Mouse (Mus musculus) ES-CJ7 (cell line): ENCODE measurements around the gene Vcam1.

Experiments used
- DNase-seq: peaks from one replicate; pipeline ENCODE4 v3.0.0; 2011; ENCODE audit warnings: low read depth, low spot score

Vcam1 gene

DNA sequence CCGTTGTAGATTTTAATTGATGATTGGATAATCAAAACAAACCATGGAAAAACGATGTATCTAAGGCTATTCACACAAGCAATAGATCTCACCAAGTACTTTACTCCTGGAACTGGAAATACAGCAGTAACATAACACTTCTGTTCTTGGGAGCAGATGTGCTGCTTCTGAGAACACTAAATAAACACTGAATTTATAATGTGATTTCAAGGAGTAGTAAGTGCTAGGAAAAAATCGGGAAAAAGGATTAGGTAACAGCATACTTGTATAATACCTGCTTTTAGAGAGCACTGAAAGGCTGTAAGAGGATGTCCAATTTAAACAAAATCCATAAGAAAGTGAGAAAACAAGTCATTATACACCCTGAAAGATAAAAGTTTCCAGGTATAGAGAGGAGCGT lies 43.5 kb downstream of the Vcam1 start:
- DNase-seq = no peak

DNA sequence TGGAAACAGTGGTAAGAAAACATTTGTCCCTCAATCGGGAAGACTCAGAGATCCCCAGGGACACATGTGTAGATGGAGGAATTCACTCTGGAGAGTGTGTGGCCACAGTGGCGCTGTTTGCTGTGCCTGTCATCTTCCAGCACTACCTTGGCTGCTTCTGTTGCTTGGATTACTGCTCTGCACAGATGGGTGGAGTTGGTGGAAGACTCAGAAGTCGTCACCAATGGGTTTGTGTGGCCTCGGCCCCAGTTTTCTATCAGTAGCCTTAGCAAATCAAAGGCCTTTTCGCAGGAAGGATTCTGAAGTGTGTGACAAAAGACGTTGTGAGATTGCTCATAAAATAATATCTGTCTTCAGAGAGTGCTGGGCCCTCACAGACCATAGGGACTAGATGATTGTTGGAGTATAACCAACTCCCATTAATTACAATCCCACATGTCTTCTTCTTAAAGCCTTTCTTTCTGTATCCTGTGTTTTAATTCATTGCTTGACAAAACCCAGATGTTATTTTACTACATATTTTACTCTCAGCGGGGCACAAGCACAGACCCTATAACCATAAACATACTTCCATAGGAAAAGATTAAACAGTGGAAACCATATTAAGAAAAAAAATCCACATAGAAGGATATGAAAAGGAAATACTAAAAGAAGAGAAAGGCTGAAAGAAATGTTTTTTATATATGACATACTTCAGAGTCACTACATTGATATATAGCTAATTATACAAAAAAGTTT lies 48.4 kb downstream of the Vcam1 start:
- DNase-seq = no peak

DNA sequence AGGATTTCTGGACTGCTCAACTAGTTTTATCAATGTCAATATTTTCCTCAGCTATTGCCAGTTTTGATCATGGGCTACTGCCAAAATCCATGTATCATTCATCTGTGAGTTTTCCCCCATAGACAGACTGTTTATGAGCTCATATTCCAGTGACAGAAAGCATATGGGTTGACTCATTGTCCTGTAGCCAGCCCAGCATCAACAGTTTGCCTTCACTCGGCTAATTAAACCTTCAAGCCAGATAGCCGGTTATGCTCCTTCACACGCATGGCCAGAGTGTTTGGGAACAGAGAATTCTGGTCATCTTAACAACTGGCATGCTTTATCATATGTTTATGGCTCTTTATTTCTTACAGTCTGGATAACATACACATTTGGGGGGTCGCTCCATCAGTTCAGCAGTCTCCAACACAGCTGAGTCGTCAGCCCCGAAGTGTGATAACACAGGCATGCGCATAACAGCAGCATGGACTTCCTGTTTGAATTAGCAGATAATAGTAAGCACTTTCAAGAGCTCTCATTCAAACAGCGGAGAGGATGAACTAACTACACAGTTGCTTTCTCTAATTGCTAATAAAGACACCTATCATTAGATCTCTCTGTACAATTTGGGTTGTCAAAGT lies 49.2 kb downstream of the Vcam1 start:
- no peak for DNase-seq

DNA sequence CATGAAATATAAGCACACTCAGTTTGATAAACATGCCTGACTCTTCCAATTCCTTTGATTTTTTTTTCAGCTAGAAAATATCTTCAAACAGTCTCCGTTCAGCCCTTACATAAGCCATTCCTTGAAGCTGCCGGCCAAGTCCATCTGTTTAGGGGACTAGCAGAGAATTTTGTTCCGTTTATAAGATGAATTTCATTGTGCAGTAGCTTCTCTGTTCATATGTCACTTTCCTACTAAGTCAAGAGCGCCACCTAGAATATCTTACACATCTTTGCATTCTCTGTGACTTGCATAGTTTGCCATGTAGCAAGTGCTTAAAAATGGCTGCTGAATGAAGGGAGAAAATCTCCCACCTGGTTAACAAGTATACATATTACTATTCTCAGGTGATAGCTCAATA lies 51.0 kb downstream of the Vcam1 start:
- DNase-seq = no peak

GRCm38 (mm10) chr3:116076739-116077138 lies 52.7 kb downstream of the Vcam1 start:
- no peak for DNase-seq

DNA sequence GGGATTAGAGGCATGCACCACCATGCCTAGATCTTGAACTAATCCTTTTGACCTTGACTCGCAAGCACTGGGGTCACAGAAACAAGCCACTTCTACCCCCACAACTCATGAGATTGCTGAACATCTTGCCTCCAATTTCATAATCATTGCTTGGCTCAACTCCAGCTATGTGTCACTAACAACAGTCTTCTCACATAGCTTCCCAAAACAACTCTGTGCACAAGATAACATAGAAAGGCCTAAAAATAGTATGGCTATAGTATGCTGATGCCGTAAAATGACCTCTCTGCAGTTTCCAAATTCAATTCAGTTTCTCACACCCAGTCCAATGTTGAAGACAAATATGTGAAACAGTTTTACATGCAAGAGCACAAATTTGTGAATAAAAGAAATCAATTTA lies 56.9 kb downstream of the Vcam1 start:
- no peak for DNase-seq

- DNase-seq = no peak
Measured at GRCm38 (mm10) chr3:116062141-116062540, 67.3 kb downstream of the Vcam1 start.

DNA sequence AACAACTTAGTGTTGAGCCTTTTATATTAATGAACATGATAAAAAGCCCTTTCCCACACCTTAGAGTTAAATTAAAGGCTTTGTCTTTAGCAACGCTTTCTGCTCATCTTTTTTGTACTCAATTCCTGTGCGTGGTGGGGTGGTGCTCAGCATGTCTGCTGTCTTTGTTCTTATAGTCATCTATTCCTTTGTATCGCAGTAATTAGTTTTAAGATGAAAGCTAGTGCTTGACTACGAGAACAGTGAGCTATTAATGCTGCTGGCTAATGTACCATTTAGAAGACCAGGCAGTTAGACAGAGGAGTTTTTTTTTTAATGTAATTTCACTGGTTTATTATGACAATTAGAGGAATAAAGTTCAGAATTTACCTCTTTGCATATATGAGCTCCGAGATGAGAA lies 69.2 kb downstream of the Vcam1 start:
- DNase-seq = no peak
